Mouse (Mus musculus) T-helper 17 cell (primary cell): ENCODE measurements around the gene Lamtor2.

Source experiments
- in situ Hi-C, 2 experiments: fragments of 300-600 bp; cut with MboI, MseI; formaldehyde crosslinking; loops; 1 replicate in 1 of 2; 2 replicates in 1 of 2; pipeline ENCODE4 v1.15.1; 2025; ENCODE audit warnings: high pct_unique_total_duplicates in 2 of 2

Lamtor2 gene

DNA sequence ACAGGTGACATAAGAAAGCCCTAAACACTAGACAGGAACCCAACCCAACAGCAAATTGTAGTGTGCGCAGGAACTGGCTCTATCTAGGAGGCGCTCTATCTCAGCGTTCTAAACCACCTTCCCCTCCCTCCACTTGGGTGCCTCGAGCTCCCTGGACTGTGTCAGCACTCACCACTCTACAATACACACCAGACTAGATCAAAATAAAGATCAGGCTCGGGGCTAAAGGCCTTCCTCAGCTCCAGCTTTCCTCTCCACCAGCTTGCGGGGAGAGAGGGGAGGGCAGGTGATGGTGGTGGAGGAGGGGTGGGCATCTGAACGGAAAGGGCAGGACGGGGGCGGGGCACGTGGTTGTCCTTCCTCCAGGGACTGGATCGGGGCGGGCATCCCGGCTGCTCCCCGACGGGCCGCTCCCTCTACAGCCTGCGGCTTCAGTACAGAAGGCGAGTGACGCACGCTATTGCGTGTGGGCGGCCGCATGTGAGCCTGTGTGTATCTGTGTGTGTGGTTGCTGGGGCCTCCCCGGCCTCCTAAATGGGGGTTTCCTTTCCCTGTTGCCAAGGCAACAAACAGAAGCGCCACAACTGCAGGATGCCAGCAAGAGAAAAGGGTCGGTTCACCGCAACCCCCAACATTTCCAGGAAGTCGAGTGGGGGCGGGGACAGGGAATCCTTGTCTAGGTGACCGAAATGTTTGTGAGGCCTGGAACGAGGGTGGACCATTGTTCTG is 43.0 kb downstream of the Lamtor2 start, which contains the start of gene Lmna:
Lmna (minus strand) TSS at position 265 of the 729 bp plus-strand sequence.
- in situ Hi-C loops: loop anchor here in 1 of 2 experiments (10.0 kb wide), 1 partner anchor 365 kb away; the partner anchor contains the start of gene Mef2d

DNA sequence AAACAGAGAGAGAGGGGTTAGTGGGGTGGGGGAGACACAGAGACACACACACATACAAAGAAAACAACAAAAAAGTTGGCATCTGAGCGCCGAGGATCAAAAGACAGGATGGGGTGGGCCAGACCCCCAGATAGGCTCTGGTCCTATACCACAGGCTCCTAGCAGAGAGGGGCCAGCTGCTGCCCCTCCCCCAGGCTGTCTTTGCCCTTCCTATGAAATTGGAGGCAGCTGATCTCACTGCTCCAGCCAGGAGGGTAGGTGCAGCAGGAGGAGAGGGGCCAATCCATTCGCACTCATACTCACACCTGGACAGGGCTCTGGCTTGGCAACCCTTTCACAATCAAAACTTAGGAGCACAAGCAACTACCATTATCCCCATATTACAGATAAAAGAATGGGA is 43.6 kb downstream of the Lamtor2 start:
- in situ Hi-C loops: no loop called here

DNA sequence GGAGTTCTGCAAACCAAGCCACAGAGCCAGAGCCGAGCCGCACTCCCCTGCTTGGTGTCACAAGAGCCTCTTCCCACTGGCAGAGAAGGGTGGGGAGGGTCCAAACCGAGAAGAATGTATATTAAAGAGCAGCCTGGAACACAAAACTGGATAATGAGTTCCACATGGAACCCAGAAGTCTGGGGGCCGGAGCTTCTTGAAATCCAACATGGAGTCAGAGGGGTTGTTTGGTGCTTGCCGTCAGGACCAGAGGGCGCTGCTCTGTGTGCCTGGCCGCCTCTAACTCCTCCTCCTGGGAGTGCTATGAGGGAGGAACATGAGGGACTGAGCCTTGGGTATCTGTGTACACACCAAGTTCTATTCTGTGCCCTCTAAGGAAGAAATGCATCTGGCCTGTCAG is 47.1 kb downstream of the Lamtor2 start:
- in situ Hi-C loops: no loop called here

DNA sequence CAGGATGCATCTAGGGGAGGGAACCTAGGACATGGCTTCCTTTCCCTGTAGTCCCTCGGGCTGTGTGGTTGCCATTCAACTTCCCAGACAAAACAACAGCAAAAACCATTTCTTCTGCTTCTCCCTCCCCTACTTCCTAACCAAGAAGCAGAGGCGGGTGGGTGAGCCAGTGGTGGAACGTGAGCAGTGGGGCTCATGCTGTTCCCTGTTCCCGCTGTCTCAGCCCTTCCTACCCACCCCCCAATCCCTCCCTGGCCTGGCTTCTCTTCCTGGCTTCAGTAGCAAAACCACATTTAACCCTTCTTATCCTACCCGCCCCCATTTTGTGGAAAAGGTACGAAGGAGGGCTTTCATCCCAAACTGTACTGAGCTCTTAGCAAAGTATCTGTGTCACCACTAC is 47.8 kb downstream of the Lamtor2 start:
- in situ Hi-C loops: no loop called here

DNA sequence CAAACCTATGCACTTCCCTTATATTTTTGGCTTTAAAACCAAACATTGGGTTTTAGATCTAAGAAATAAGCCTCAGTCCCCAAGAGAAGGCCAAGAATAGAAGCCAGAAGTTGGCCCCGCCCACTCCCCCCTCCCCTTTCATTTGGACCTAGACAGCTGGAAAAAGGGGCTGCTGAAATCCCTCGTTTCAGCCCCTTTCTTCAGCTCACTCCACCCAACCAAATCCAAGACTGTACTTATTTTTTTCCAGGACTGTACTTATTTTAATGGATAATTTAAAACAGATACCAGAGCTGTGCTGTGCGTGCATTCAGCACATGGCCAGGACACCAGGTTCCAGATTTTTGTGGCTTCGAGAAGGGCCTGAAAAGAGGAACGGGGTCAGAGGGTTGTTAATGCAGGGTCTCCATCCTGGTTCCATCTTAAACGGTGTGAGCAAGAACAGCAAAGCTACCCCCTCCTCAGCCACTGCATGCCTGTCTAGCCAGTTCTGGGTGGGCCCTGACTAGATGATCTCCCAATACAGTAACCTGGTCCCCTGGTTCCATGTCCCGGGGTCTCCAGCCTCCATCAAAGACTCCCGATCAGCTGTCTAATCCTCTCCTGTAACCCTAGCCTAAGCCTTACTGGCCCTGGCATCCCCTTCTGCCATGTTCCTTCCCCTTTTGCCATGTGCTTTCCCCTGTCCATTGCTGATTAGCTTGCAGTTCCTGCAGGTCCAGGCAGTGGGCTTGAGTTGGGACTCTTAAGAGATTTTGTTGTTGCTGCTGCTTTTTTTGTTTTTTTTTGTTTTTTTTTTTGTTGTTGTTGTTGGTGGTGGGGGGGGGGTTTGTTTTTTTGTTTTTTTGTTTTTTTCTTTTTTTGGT is 48.8 kb downstream of the Lamtor2 start:
- in situ Hi-C loops: no loop called here

DNA sequence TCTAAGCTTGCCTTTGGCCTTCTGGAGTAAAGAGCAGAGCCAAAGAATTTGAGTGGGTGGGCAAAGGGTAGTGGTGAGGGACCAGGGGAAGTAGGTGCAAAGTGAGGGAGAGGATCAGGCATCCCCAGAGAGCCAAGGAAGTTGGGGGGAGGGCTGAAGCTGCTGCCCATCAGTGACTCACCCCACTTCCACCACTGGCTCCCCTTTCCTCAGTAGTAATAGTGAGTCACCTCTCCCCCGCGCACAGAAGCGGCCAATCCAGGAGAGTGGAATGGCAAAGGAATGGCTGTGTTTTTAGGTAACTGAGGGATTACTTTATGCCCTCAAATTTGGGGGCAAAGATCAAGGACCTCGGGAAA is 49.4 kb downstream of the Lamtor2 start:
- in situ Hi-C loops: no loop called here

DNA sequence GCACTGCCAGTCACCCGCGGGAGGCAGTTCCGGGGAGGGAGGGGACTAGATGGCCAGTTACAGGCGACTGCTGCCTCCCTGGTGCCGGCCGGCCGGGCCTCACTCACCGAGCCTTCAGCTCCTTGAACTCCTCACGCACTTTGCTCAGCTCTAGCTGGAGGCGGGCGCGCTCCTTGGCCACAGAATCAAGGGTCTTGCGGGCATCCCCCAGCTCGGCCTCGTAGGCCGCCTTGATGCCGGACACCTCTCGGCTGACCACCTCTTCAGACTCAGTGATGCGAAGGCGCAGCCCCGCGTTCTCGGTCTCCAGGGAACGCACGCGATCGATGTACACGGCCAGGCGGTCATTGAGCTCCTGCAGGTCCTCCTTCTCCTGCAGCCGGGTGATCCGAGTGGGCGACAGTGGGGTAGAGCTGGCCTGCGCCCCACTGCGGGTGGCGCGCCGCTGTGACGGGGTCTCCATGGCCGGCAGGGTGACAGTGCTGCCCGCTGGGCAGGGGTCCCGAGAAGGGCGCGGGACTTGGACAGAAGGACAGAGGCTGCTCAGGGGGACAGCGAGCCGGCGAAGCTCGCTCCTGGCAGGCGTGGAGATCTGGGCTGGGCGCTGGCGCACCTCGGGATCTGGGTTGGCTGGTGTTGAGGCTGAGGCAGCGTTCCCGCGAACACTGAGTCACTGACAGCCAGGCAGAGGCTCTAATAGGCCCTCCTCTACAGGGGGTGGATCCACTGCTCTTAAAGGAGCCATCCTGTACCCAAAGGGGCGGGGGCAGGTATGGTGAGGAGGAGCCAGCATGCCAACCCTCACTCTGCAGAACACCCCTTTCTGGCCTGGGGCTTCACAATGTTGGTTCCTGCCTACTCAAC is 50.0 kb downstream of the Lamtor2 start:
- in situ Hi-C loops: no loop called here

DNA sequence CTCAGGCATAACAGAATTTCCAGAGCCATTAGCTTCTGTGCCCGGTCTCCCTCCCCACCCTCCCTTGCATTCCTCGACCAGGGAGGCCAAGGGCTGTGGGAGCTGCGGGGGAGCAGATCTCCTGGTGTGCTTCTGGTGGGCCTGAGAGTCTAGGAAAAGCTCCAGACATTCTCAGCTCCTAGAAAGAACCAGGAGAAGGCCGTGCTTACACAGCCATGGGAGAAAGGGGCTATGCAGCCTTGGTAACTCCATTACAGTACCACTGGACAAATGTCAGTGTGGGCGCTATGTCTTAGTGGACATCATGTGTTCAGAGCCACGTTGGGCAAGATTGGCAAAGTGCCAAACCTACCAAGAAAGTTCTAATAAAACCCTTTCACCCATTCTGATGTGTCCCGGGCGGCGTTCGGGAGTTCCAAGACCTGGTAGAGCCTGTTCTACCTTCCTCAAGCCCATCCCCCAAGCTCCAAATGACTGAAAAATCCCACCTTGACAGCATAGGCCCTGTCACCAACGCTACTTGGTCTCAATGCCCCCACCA is 50.8 kb downstream of the Lamtor2 start:
- in situ Hi-C loops: no loop called here

DNA sequence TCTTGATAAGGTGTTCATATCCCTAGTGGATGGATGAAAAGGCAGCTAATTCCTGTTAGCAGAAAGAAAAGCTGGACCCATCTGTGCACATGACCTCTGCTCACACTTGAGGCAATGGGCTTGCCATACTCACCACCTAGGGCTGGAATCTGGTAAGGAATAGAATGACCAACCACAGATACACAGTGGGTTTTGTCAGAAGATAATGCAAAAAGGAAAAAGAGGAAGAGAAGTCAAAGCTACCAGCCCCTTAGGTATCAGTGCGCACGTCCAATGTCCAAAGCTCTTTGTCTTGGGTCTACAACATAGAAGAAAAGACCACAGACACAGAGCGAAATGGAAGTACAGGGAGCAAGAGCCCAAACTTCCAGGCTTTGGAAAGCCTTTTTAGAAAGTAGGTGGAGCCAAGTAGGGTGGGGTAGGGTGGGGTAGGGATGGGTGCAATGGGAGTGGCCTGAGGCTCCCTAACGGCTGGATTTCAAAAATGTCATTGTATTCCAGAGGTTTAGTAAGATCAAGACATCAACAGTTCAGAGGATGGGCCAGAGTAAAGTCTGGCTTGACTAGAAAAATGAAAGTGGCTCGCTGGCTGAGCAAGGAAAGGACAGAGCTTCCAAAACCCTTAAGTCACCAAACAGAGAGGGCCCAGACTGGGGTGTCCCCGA is 51.4 kb downstream of the Lamtor2 start:
- in situ Hi-C loops: no loop called here

DNA sequence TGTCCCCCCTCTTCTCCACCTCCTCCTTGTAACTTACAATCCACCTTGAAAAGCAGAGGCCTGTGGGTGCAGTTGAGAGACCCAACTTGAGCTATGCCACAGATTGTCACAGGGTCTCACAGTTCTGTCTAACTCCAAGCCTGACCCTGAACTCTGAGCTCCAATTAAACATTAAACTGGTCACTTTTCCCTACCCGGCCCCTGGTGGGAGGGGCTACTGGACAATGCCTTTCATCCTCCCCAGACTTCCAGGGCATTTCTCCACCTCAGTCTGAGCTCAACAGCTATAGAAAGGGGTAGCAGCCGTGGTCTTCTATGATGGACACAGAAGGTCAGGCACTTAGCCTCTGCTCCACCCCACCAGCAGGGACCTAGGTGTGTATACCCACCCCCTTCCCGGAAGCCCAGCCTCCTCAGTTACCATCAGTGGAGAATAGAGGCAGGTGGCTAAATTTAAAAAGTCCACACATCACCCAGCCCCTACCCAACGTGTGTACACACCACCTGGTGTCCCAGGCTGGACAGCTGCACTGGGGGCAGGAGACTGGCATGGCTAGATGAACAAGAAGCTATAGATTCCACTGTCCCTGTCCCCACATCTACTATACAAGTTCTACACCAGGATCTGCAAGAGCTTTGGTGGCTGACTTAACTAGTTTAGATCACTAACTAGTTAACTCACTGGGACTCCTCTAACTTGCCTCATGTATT is 52.1 kb downstream of the Lamtor2 start:
- in situ Hi-C loops: no loop called here

DNA sequence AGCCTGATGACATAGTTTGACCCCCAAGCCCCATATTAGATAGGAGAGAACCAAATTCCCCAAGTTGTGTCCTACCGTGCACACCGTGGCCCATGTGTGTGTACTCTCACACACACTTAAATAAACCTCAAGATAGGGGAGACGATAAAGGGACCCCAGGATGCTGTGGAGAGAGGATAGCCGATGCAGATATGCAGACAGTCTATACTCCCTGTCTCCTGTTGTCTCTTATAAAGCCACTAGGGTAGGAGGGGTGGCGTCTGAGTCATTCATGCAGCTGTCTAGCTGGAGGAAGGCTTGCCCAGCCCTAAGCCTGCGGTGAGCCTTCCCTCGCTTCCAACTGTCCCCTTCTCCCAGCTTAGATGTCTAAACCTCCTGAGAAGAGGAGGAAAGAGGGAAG is 52.8 kb downstream of the Lamtor2 start:
- in situ Hi-C loops: no loop called here
